Mouse (Mus musculus): ENCODE results near the gene Wdfy2. TPM values are rescaled to one million over a fixed set of nuclear protein-coding genes. Genes with fewer than 3 reads are reported as not detected.

Gene Wdfy2
- polyA plus RNA-seq (2016; fragmentation: Nextera tagmentation; extraction: Ambion mirVana), result 3.4 and 3.6 TPM in 2 replicates

DNA sequence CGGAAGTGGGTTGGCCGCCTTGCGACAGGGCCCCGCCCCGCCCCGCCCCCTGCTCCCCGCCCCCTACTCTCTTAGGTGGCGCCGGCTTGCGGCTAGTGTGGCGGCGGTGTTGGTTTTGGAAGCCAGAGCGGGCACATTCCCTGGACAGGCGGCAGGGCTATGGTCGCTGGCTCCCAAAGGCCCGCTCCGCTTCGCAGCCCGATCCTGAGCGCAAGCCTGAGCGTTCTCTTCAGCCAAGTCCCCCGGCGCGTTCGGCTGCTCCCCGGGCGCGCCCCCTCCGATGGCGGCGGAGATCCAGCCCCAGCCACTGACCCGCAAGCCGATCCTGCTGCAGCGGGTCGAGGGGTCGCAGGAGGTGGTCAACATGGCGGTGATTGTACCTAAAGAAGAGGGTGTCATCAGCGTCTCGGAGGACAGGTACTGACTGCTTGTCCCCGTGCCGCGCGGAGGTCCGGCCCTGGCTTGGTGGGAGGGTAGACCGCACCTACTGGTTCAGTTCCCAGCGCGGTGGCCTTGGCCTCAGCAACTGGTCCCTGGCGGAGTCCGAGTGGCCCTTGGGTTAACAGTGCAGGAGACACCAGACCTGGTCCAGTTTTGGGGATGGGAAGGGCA is at the start of gene Wdfy2:
Gene Wdfy2 (plus strand): TSS at position 38 of the 612 bp plus-strand sequence.
- WGBS (ENCODE audit: insufficient replicate concordance), result under 1% methylated on average over 49 of the region's 49 CpGs
- H3K27me3 ChIP-seq (replicated peaks), result no peaks in the 10 kb centered on the region
- H3K4me2 ChIP-seq, result peak within 1 kb of the TSS; percentile 81
- H3K4me3 ChIP-seq, result peak within 1 kb of the TSS; percentile 87
- H3K9me3 ChIP-seq (replicated peaks), result no peaks in the 10 kb centered on the region
- peak within 1 kb of the TSS; percentile 79 for H3K9ac ChIP-seq
- H3K36me3 ChIP-seq, result no peaks in the 10 kb centered on the region
- peak; percentile 17 for ATAC-seq
- peaks cover 22% of the 10 kb centered on the region for H3K4me1 ChIP-seq
- peak within 1 kb of the TSS; percentile 66 for H3K27ac ChIP-seq

GRCm38 (mm10) chr14:62789282-62789681 is 48.2 kb upstream of the Wdfy2 start:
- H3K36me3 ChIP-seq, result no peaks in the 10 kb centered on the region
- H3K4me1 ChIP-seq, result no peaks in the 10 kb centered on the region
- H3K9ac ChIP-seq, result no peak overlapping the region
- H3K4me3 ChIP-seq, result no peak overlapping the region
- no peak for ATAC-seq
- H3K9me3 ChIP-seq (replicated peaks), result no peaks in the 10 kb centered on the region
- H3K27ac ChIP-seq, result no peak overlapping the region
- WGBS (ENCODE audit: insufficient replicate concordance), result 24% methylated on average over 4 of the region's 4 CpGs
- 0 out of 2 replicates have a peak, but pooled peaks cover 3% of the 10 kb centered on the region for H3K27me3 ChIP-seq (replicated peaks)
- no peak overlapping the region for H3K4me2 ChIP-seq

DNA sequence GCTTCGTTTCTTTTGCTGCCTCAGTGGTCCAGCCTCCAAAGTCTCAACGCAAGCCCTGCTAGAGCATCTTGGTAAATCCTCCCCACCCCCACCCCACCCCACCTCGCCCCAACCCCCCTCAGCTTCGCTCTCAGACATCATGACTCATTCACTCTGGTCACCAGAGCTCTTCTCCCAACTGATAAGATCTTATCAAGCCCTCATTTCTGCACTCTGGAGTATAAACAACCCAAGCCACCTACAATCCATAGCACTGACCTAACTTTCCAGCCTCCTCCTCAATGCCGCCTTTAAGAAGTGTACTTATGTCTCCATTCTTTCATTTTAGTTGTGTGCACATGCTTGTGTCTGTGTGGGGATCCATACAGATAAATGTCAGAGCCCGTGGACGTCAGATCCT is 41.8 kb upstream of the Wdfy2 start:
- Histone ChIP-seq H3K9me3 (replicated peaks) (no peaks in the 10 kb centered on the region), H3K4me1 (no peaks in the 10 kb centered on the region), H3K27me3 (replicated peaks) (peaks cover 21% of the 10 kb centered on the region; the same call in 1 of the 2 replicates), H3K9ac (no peak overlapping the region), H3K4me3 (no peak overlapping the region), H3K4me2 (no peak overlapping the region), H3K36me3 (no peaks in the 10 kb centered on the region), H3K27ac (no peak overlapping the region)
- ATAC-seq, result no peak
- WGBS (ENCODE audit: insufficient replicate concordance), result 38% methylated on average over 7 of the region's 7 CpGs

GRCm38 (mm10) chr14:62798608-62799101 is 38.8 kb upstream of the Wdfy2 start:
- no peaks in the 10 kb centered on the region for H3K4me1 ChIP-seq
- no peak overlapping the region for H3K27ac ChIP-seq
- no peak for ATAC-seq
- H3K9ac ChIP-seq, result no peak overlapping the region
- WGBS (ENCODE audit: insufficient replicate concordance), result 25% methylated on average over 4 of the region's 4 CpGs
- no peaks in the 10 kb centered on the region for H3K36me3 ChIP-seq
- H3K4me3 ChIP-seq, result no peak overlapping the region
- no peaks in the 10 kb centered on the region for H3K9me3 ChIP-seq (replicated peaks)
- H3K27me3 ChIP-seq (replicated peaks), result peaks cover 18% of the 10 kb centered on the region; the same call in 1 of the 2 replicates
- H3K4me2 ChIP-seq, result peak overlapping the region; percentile 17

DNA sequence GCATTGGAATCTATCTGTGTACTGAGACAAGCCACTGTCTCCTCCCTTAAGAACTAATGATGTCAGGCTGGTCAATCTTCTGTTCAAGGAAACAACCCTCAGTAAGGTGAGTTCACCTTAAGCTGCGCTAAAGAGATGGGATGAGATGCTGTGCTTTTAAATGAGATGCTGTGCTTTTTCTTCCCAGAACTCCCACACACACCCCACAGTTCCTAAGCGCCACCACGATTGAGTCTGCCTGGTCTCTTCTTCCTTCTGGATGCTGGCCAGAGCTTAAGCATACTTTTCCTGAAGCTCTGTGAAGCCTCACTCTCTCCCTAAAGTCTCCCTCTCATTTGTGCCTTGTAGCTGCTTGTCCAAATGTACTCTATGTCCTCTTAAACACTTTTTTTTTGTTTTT is 36.7 kb upstream of the Wdfy2 start:
- 60% methylated on average over 3 of the region's 3 CpGs for WGBS (ENCODE audit: insufficient replicate concordance)
- Histone ChIP-seq H3K4me3 (no peak overlapping the region), H3K4me2 (no peak overlapping the region), H3K9me3 (replicated peaks) (no peaks in the 10 kb centered on the region), H3K36me3 (no peaks in the 10 kb centered on the region), H3K27me3 (replicated peaks) (peaks cover 7% of the 10 kb centered on the region; the same call in 1 of the 2 replicates), H3K27ac (no peak overlapping the region), H3K9ac (no peak overlapping the region), H3K4me1 (no peaks in the 10 kb centered on the region)
- no peak for ATAC-seq

- H3K4me3 ChIP-seq, result no peak overlapping the region
- H3K4me2 ChIP-seq, result no peak overlapping the region
- H3K36me3 ChIP-seq, result no peaks in the 10 kb centered on the region
- H3K27me3 ChIP-seq (replicated peaks), result peaks cover 3% of the 10 kb centered on the region; the same call in 1 of the 2 replicates
- H3K9ac ChIP-seq, result no peak overlapping the region
- no peak overlapping the region for H3K27ac ChIP-seq
- H3K4me1 ChIP-seq, result no peaks in the 10 kb centered on the region
- ATAC-seq, result no peak
- WGBS (ENCODE audit: insufficient replicate concordance), result 72% methylated on average over 5 of the region's 5 CpGs
- H3K9me3 ChIP-seq (replicated peaks), result no peaks in the 10 kb centered on the region
Measured at GRCm38 (mm10) chr14:62803204-62803603, 34.3 kb upstream of the Wdfy2 start.

- ATAC-seq, result no peak
- no peaks in the 10 kb centered on the region for H3K9me3 ChIP-seq (replicated peaks)
- WGBS (ENCODE audit: insufficient replicate concordance), result 47% methylated on average over 3 of the region's 3 CpGs
Measured at GRCm38 (mm10) chr14:62806921-62807320, 30.6 kb upstream of the Wdfy2 start.

DNA sequence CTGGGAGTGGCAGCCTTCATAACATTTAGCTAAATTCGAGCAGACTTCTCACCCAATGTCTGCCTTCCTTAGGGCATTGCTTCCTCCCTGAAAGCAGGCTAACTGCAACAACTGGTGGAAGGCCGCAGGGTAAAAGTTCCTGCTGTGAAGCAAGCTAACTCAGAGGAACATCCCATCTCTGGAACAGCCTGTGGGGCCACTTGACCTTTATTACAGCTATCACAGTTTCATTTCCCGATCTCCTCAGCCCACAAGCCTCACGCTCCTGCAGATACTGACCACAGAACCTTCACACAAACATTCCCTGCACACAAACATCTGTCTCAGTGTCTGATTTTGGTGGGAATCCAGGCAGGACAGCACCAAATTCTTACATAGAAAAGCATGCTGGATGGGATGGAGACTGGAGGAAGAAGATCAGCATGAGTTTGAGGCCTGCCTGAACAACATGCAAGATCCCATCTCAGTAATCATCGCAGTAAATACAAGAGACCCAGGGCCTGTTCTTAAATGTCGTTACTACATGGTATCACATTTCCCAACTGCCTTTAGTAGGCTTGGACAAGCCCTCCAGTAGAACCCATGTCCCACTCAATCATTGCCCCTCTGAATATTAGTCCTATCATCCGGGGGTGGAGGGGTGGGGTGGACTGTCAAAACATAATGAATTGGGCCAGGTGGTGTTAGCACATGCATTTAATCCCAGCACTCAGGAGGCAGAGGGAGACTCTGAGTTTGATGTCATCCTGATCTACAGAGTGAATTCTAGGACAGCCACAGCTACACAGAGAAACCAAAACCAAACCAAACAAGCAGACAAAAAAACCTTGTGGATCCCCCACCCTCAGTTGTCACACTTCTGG is 28.6 kb upstream of the Wdfy2 start:
- H3K4me1 ChIP-seq, result no peaks in the 10 kb centered on the region
- peaks cover 3% of the 10 kb centered on the region; the same call in 1 of the 2 replicates for H3K27me3 ChIP-seq (replicated peaks)
- H3K27ac ChIP-seq, result no peak overlapping the region
- H3K9me3 ChIP-seq (replicated peaks), result no peaks in the 10 kb centered on the region
- no peak overlapping the region for H3K9ac ChIP-seq
- H3K36me3 ChIP-seq, result no peaks in the 10 kb centered on the region
- H3K4me3 ChIP-seq, result no peak overlapping the region
- 44% methylated on average over 7 of the region's 7 CpGs for WGBS (ENCODE audit: insufficient replicate concordance)
- H3K4me2 ChIP-seq, result no peak overlapping the region
- no peak for ATAC-seq

More at GRCm38 (mm10) chr14:62806921-62807320, 30.6 kb upstream of the Wdfy2 start:
- no peak overlapping the region for H3K4me3 ChIP-seq
- no peak overlapping the region for H3K27ac ChIP-seq
- H3K36me3 ChIP-seq, result no peaks in the 10 kb centered on the region
- no peaks in the 10 kb centered on the region for H3K4me1 ChIP-seq
- H3K4me2 ChIP-seq, result no peak overlapping the region
- no peak overlapping the region for H3K9ac ChIP-seq
- peaks cover 3% of the 10 kb centered on the region; the same call in 1 of the 2 replicates for H3K27me3 ChIP-seq (replicated peaks)

GRCm38 (mm10) chr14:62812765-62813164 is 24.7 kb upstream of the Wdfy2 start:
- 33% methylated on average over 5 of the region's 5 CpGs for WGBS (ENCODE audit: insufficient replicate concordance)
- H3K4me1 ChIP-seq, result no peaks in the 10 kb centered on the region

GRCm38 (mm10) chr14:62814567-62814966 is 22.9 kb upstream of the Wdfy2 start:
- no peak overlapping the region for H3K27ac ChIP-seq
- H3K27me3 ChIP-seq (replicated peaks), result no peaks in the 10 kb centered on the region; the same call in 1 of the 2 replicates
- H3K36me3 ChIP-seq, result no peaks in the 10 kb centered on the region
- no peaks in the 10 kb centered on the region for H3K9me3 ChIP-seq (replicated peaks)
- no peak for ATAC-seq
- H3K9ac ChIP-seq, result no peak overlapping the region
- no peak overlapping the region for H3K4me3 ChIP-seq
- WGBS (ENCODE audit: insufficient replicate concordance), result 61% methylated on average over 6 of the region's 6 CpGs
- H3K4me2 ChIP-seq, result no peak overlapping the region
- H3K4me1 ChIP-seq, result no peaks in the 10 kb centered on the region

More at GRCm38 (mm10) chr14:62812765-62813164, 24.7 kb upstream of the Wdfy2 start:
- H3K27me3 ChIP-seq (replicated peaks), result no peaks in the 10 kb centered on the region
- ATAC-seq, result no peak
- no peak overlapping the region for H3K4me3 ChIP-seq
- H3K9me3 ChIP-seq (replicated peaks), result no peaks in the 10 kb centered on the region
- H3K27ac ChIP-seq, result no peak overlapping the region
- H3K9ac ChIP-seq, result no peak overlapping the region
- no peak overlapping the region for H3K4me2 ChIP-seq
- H3K36me3 ChIP-seq, result no peaks in the 10 kb centered on the region

- no peaks in the 10 kb centered on the region for H3K36me3 ChIP-seq
- no peak overlapping the region for H3K27ac ChIP-seq
- ATAC-seq, result no peak
- no peaks in the 10 kb centered on the region; the same call in 1 of the 2 replicates for H3K27me3 ChIP-seq (replicated peaks)
- H3K9me3 ChIP-seq (replicated peaks), result no peaks in the 10 kb centered on the region
- H3K4me1 ChIP-seq, result no peaks in the 10 kb centered on the region
- 63% methylated on average over 4 of the region's 4 CpGs for WGBS (ENCODE audit: insufficient replicate concordance)
- H3K9ac ChIP-seq, result no peak overlapping the region
- no peak overlapping the region for H3K4me2 ChIP-seq
- H3K4me3 ChIP-seq, result no peak overlapping the region
Measured at GRCm38 (mm10) chr14:62816827-62817226, 20.7 kb upstream of the Wdfy2 start.

All from liver, embryonic 12.5 days (tissue).